Mouse (Mus musculus) brain, embryonic 14.5 days (tissue): ENCODE measurements at regions not wholly inside any gene's neighbourhood (a gene's known extent, or its start where the extent isn't known, plus 50 kb on each side); places are given as distances from the start of the nearest gene placed in this dataset.

Experiments
- DNase-seq: peaks from one replicate; pipeline ENCODE4 v3.0.0-alpha.2; 2011; ENCODE audit warnings: low read depth
- CTCF ChIP-seq: fragments of 200-500 bp; IDR thresholded peaks from 2 replicates; pipeline ENCODE4 v1.5.1; 2012; ENCODE audit warnings: inconsistent platforms, mild to moderate bottlenecking, moderate library complexity, borderline replicate concordance; ENCODE audit not compliant: insufficient read depth, insufficient read length; ENCODE audit errors: extremely low read depth
- POLR2A ChIP-seq: fragments of 200-500 bp; IDR thresholded peaks from 2 replicates; pipeline ENCODE4 v1.6.1; 2012; ENCODE audit warnings: mild to moderate bottlenecking, inconsistent platforms, borderline replicate concordance; ENCODE audit not compliant: poor library complexity, insufficient read depth, insufficient read length, severe bottlenecking; ENCODE audit errors: extremely low read depth

DNA sequence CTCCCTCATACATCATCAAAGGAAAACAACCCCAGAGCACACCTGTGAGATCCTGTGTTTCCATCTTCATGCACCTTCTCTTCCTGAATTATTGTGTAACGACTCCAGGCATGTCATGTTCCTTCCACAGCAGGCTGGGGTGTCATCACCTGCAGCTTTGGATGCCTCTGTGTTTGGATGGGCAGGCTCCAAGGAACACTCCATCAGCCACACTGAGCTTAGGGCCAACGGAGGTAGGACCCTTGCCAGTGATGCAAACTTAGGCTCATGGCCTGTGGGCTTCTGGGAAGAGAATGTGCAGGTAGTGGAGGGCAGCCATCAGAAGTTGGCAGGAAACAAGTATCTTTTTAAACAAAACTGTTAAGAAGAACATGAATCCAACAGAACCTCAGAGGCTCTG, 109.8 kb downstream of the Fam76b start:
- no peak for DNase-seq
- TF ChIP-seq CTCF (no peak), POLR2A (no peak)

- TF ChIP-seq POLR2A (no peak), CTCF (no peak)
- DNase-seq = no peak
Observed at GRCm38 (mm10) chr9:13946519-13946918, 119.0 kb downstream of the Fam76b start.

DNA sequence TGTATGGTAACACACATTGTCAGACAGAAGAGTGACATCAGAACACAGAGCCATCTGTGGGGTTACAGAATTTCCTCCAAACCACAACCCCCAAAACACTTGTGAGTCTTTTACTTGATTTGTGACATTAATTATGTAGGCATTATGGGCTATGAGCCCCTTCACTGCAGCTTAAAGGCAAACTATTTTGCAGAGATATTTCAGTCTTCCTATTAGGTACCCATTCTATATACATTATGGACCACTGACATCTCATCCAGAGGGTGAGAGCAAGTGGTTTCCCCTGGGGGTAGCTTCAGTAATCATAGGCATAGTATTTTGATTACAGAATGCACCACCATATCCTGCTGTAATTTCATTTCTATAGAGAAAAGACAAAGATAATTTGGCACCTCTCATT, 124.6 kb downstream of the Fam76b start:
- no peak for DNase-seq
- TF ChIP-seq CTCF (no peak), POLR2A (no peak)

- peak; percentile 36 for DNase-seq
- TF ChIP-seq CTCF (no peak), POLR2A (no peak)
Observed at GRCm38 (mm10) chr9:13963140-13963763, 135.7 kb downstream of the Fam76b start.

GRCm38 (mm10) chr9:13963796-13964195, 136.3 kb downstream of the Fam76b start:
- DNase-seq = no peak
- TF ChIP-seq CTCF (no peak), POLR2A (no peak)

GRCm38 (mm10) chr9:13964256-13964655, 136.7 kb downstream of the Fam76b start:
- no peak for DNase-seq
- TF ChIP-seq POLR2A (no peak), CTCF (no peak)

DNA sequence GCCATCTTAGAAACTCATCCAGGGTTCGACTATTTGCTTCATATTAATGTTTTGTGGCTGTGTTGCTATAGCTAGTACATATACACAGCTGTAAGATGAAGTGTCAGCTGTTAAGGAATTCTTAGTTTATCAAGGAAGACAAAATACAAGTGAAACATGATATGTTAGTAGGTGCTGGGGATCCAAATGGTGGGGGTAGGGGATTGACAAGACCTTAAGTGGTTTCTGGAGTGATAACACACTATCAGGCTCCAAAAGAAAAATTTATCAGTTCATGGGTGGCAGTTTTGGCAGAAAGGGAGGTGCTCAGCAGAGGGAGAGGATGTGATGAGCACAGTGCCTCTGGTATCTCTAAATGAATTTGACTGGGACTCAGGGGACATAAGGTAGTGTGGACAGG, 138.7 kb downstream of the Fam76b start:
- TF ChIP-seq POLR2A = no peak
- TF ChIP-seq CTCF = no peak
- DNase-seq = no peak

GRCm38 (mm10) chr9:13969262-13969661, 141.7 kb downstream of the Fam76b start:
- peak; percentile 56 for DNase-seq
- TF ChIP-seq POLR2A = no peak
- TF ChIP-seq CTCF = no peak

GRCm38 (mm10) chr9:13973600-13973999, 146.1 kb downstream of the Fam76b start:
- no peak for DNase-seq
- TF ChIP-seq POLR2A (no peak), CTCF (no peak)

GRCm38 (mm10) chr9:13974870-13975269, 147.4 kb downstream of the Fam76b start:
- TF ChIP-seq CTCF (no peak), POLR2A (no peak)
- DNase-seq = no peak

- DNase-seq = no peak
Observed at GRCm38 (mm10) chr9:13978842-13979241, 151.3 kb downstream of the Fam76b start.

DNA sequence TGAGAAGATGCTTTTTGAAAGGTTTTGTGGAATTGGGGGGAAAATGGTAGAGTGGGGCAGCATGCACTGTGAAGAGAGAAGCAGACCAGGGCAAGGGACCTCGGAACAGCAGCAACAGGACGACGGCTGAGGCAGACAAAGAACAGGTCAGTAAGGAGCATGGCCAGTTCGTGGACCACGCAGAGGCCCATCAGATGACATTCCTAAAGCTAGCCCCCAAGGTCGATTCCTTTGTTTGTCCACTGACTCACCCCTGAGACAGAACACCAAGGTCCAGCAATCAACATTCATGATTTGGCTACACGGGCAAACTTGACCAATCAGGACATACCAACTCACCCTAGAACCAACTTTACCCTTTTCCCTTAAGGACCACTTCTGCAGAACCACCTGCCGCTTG, 160.0 kb downstream of the Fam76b start:
- no peak for DNase-seq
- no peak for TF ChIP-seq POLR2A

More at GRCm38 (mm10) chr9:13978842-13979241, 151.3 kb downstream of the Fam76b start:
- TF ChIP-seq CTCF = no peak
- TF ChIP-seq POLR2A = no peak

- TF ChIP-seq CTCF (no peak), POLR2A (no peak)
- DNase-seq = no peak
Observed at GRCm38 (mm10) chr9:13988901-13989300, 161.4 kb downstream of the Fam76b start.

- DNase-seq = no peak
- no peak for TF ChIP-seq POLR2A
- TF ChIP-seq CTCF = no peak
Observed at GRCm38 (mm10) chr9:13990960-13991359, 163.4 kb downstream of the Fam76b start.

GRCm38 (mm10) chr9:13992728-13993127, 165.2 kb downstream of the Fam76b start:
- TF ChIP-seq CTCF (no peak), POLR2A (no peak)
- DNase-seq = no peak

DNA sequence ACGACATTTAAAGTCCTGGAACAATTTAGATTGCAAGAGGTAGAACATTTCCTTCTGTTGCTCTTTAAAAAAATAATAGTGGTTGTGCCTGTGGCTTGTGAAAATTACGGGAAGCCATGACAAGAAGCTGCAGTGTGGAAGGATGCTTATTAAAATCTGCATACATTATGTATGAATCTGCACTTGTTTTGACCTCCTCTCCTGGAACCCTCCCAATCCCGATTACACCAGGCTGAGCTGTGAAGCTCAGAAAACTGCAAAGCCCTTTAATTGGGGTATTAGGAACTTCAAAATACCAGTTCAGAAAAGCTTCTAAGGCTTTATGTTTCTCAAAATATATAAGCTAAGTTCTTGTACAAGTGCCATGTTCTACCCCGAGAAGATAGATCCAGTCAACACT, 171.8 kb downstream of the Fam76b start:
- TF ChIP-seq CTCF = no peak
- no peak for TF ChIP-seq POLR2A
- DNase-seq = peak; percentile 79

- DNase-seq = no peak
Observed at GRCm38 (mm10) chr9:14001517-14001916, 174.0 kb downstream of the Fam76b start.

More at GRCm38 (mm10) chr9:14001517-14001916, 174.0 kb downstream of the Fam76b start:
- TF ChIP-seq POLR2A = no peak
- peak; percentile 35; the same call in 1 of the 2 replicates for TF ChIP-seq CTCF
